In genomic region chr13:38526116-38526515, GRCm38 (mm10) we compare ENCODE assay signal across 9 mouse cellular contexts. TPM values are rescaled to one million over a fixed set of nuclear protein-coding genes. Genes with fewer than 3 reads are reported as not detected.
DNase-seq lines count a peak whose midpoint lies in the region; ATAC-seq and TF ChIP-seq lines count a peak whose summit lies in the region.
"Had no signal": no experiment of that assay in that cellular context is flagged by ENCODE, and none has a peak within 500 bp of the region (broad histone marks: within the 10 kb centered on the region; RNA-seq: fewer than 3 reads in every experiment).

No protein-coding gene starts in this region.

- ATAC-seq in heart, embryonic 14.5 days (ENCODE audit: insufficient number of reproducible peaks, insufficient read depth, low FRiP score, low read depth), result no peak
- ATAC-seq in embryonic facial prominence, embryonic 12.5 days (ENCODE audit: insufficient number of reproducible peaks, insufficient read depth, low FRiP score, low TSS enrichment), result no peak
- ATAC-seq in liver, embryonic 14.5 days (ENCODE audit: insufficient read depth), result no peak

- peaks cover 10 to 32% of the 10 kb centered on the region in 2 experiments for H3K4me1 ChIP-seq in heart, embryonic 14.5 days (ENCODE audit: control insufficient read depth in 2 of 2, insufficient read depth in 2 of 2, low read length in 2 of 2)
- peaks cover 24% of the 10 kb centered on the region for H3K4me1 ChIP-seq in embryonic facial prominence, embryonic 12.5 days
- peaks cover 5 to 16% of the 10 kb centered on the region in 2 experiments; a peak in 3 of 4 replicates for H3K4me1 ChIP-seq in liver, embryonic 14.5 days (replicated peaks; ENCODE audit: control insufficient read depth in 2 of 2, insufficient read depth in 2 of 2, low read length in 1 of 2)

- H3K27ac ChIP-seq in heart, embryonic 14.5 days (replicated peaks in 1 of 2; ENCODE audit: control insufficient read depth in 1 of 2, insufficient read depth in 1 of 2, low read depth in 2 of 2, low read length in 2 of 2), result no peak overlapping the region
- H3K27ac ChIP-seq in embryonic facial prominence, embryonic 12.5 days, result no peak overlapping the region
- no peak overlapping the region for H3K27ac ChIP-seq in liver, embryonic 14.5 days
- H3K27ac ChIP-seq in layer of hippocampus, adult 2 months, result no peak overlapping the region

- TF ChIP-seq EP300 in liver, embryonic 14.5 days (IDR thresholded peaks at IDR 0.05; ENCODE audit: low read depth), result no peak

- no peak for DNase-seq in heart, postnatal 25 days (ENCODE audit: low spot score)
- peak; percentile 34 for DNase-seq in kidney, adult 11 months
- no peak for DNase-seq in liver, embryonic 14.5 days (ENCODE audit: low read depth in 3 of 3, low spot score in 3 of 3)
- DNase-seq in layer of hippocampus, adult 2 months (ENCODE audit: low spot score in 2 of 2), result no peak
- no peak for DNase-seq in gastrocnemius, adult 18-20 months (ENCODE audit: low spot score)
- DNase-seq in urinary bladder, postnatal 4 days (ENCODE audit: low spot score in 2 of 2), result no peak

- peak overlapping the region; percentile 68 for H3K4me2 ChIP-seq in heart, embryonic 14.5 days (ENCODE audit: low read length)
- peak overlapping the region; percentile 76 for H3K4me2 ChIP-seq in embryonic facial prominence, embryonic 12.5 days (replicated peaks)
- H3K4me2 ChIP-seq in liver, embryonic 14.5 days (ENCODE audit: low read depth), result peak overlapping the region; percentile 100; the same call in 1 of the 2 replicates

- H3K9me3 ChIP-seq in heart, embryonic 14.5 days (ENCODE audit: control insufficient read depth, low read length), result no peaks in the 10 kb centered on the region
- no peaks in the 10 kb centered on the region for H3K9me3 ChIP-seq in embryonic facial prominence, embryonic 12.5 days
- no peaks in the 10 kb centered on the region for H3K9me3 ChIP-seq in liver, embryonic 14.5 days (ENCODE audit: control insufficient read depth, low read length)

- 46% methylated on average over 2 of the region's 2 CpGs for WGBS in heart, embryonic 14.5 days
- 69% methylated on average over 2 of the region's 2 CpGs for WGBS in embryonic facial prominence, embryonic 12.5 days
- WGBS in liver, embryonic 14.5 days (ENCODE audit: insufficient replicate concordance), result 69% methylated on average over 2 of the region's 2 CpGs

- no peak for TF ChIP-seq CTCF in liver, embryonic 14.5 days (IDR thresholded peaks at IDR 0.05; ENCODE audit: low read depth)
- no peak for TF ChIP-seq CTCF in layer of hippocampus, adult 2 months (conservative IDR thresholded peaks at IDR 0.05)

- peak overlapping the region; percentile 11 to 86; a peak in 3 of 4 replicates for H3K4me3 ChIP-seq in heart, embryonic 14.5 days (ENCODE audit: control insufficient read depth in 1 of 2, insufficient read depth in 1 of 2, low read depth in 1 of 2, low read length in 2 of 2)
- H3K4me3 ChIP-seq in embryonic facial prominence, embryonic 12.5 days, result peak overlapping the region; percentile 89
- H3K4me3 ChIP-seq in liver, embryonic 14.5 days (ENCODE audit: insufficient read depth in 1 of 2, low read depth in 2 of 2, low read length in 2 of 2), result no peak overlapping the region
- no peak overlapping the region for H3K4me3 ChIP-seq in layer of hippocampus, adult 2 months
- H3K4me3 ChIP-seq: erythroblast, embryonic 14.5 days had no signal

- peaks cover 28% of the 10 kb centered on the region for H3K36me3 ChIP-seq in heart, embryonic 14.5 days (ENCODE audit: control insufficient read depth, insufficient read depth, low read length)
- H3K36me3 ChIP-seq in embryonic facial prominence, embryonic 12.5 days, result peaks cover 23% of the 10 kb centered on the region
- peaks cover 4% of the 10 kb centered on the region; the same call in 1 of the 2 replicates for H3K36me3 ChIP-seq in liver, embryonic 14.5 days (replicated peaks; ENCODE audit: control insufficient read depth, insufficient read depth, low read depth)

- H3K27me3 ChIP-seq in heart, embryonic 14.5 days (ENCODE audit: control insufficient read depth, insufficient read depth, low read length), result no peaks in the 10 kb centered on the region
- no peaks in the 10 kb centered on the region for H3K27me3 ChIP-seq in embryonic facial prominence, embryonic 12.5 days
- no peaks in the 10 kb centered on the region for H3K27me3 ChIP-seq in liver, embryonic 14.5 days (ENCODE audit: control insufficient read depth, insufficient read depth, low read length)

- H3K9ac ChIP-seq in heart, embryonic 14.5 days (ENCODE audit: low read length), result 0 out of 2 replicates have a peak overlapping the region, but pooled peaks have one; percentile 93
- no peak overlapping the region for H3K9ac ChIP-seq in embryonic facial prominence, embryonic 12.5 days
- no peak overlapping the region for H3K9ac ChIP-seq in liver, embryonic 14.5 days (replicated peaks)

- intact Hi-C loops in heart, postnatal 25 days (cut with DNase I), result loop anchor here (5.0 to 10.0 kb wide), 2 partner anchors 169 to 531 kb away; partner anchors contain the start of gene Ssr1

RNA-seq across cellular contexts. Expression of gene Txndc5, which starts 2.5 kb away (rescaled TPM):
- 205 and 207 TPM in 2 replicates for polyA plus RNA-seq in heart, embryonic 14.5 days (2014; fragmentation: Nextera tagmentation; extraction: Ambion mirVana)
- 10 to 100 TPM; 32.3 to 37.4 TPM for total RNA-seq in heart, postnatal 25 days (2021)
- 212 and 217 TPM in 2 replicates for polyA plus RNA-seq in embryonic facial prominence, embryonic 12.5 days (2016; fragmentation: Nextera tagmentation; extraction: Ambion mirVana)
- 29.1 and 31.2 TPM in 2 replicates for polyA plus RNA-seq in liver, embryonic 14.5 days (2012; rRNA removed)
- 66.8 and 67.8 TPM in 2 replicates for polyA plus RNA-seq in liver, embryonic 14.5 days (2014; fragmentation: Nextera tagmentation; extraction: Ambion mirVana)
- total RNA-seq in layer of hippocampus, adult 2 months (2021), result 10 to 100 TPM; 44.6 to 47.5 TPM
- total RNA-seq in gastrocnemius, adult 18-20 months (2021), result 10 to 100 TPM; 27.2 to 28.0 TPM

Comparison
In these comparisons a context has a peak if more than half of its experiments do, and no peak if none do; other contexts are left out.
1. H3K4me3 ChIP-seq: peak in heart, embryonic 14.5 days (2 of 2) and embryonic facial prominence, embryonic 12.5 days (single experiment); none in liver, embryonic 14.5 days (0 of 2) and layer of hippocampus, adult 2 months (single experiment).
2. Peak in every context shown above with its lines, with median percentiles within 50 percentile points of each other: H3K4me2 ChIP-seq.